Mouse (Mus musculus): ENCODE data around the gene Kptn.

Gene Kptn

GRCm38 (mm10) chr7:16172141-16172581, 52.5 kb downstream of the Kptn start:
- no peak for DNase-seq

GRCm38 (mm10) chr7:16172586-16173140, 53.0 kb downstream of the Kptn start:
- no peak for DNase-seq

GRCm38 (mm10) chr7:16173146-16173545, 53.5 kb downstream of the Kptn start:
- DNase-seq = no peak

DNA sequence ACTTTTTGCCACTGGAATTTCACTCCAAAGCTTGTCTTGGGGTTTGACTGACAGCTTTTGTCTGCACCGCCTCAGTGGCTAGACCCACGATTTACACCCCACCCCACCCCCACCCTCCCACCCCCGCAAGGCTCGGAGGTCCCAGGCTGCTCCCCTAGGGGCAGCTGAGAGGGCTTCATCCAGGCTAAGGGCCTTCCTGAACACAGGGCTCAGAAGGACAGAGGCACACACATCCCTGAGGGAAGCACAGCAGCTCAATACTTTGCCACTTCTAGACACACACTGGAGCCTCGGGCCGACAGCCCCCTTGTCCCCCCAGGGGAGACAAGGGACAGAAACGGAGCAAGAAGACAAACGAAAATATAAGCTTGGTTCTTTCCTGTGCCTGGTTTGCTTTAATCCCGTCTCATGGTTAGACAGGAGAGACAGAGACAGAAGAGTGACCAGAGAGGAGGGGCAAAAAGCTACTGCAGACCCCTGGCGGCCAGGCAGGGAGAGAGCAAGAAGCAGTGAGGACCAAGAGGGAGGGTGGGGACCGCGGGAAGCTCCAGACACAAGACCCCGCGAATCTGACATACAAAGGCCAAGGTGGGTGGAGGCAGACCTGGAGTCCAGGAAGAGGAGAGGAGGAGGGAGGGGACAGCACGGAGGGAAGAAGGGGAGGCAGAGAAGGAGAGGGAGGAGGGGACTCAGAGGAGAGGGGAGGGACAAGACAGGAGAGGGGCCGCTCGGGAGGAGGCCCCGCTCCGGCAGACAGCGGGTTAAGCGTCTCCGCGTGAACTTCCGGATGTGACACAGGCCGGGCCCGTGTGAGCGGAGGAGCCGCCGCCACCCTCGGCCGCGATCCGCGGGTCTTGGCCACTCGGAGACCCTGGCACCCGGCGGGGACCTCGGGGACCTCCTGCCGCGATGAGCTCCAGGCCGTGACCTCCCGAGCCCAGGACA, 55.2 kb downstream of the Kptn start, which contains the start of gene Meis3:
Gene Meis3 (plus strand): TSS at position 494 of the 945 bp plus-strand sequence.
- no peak for DNase-seq

- no peak for DNase-seq
Measured at GRCm38 (mm10) chr7:16175542-16175931, 55.8 kb downstream of the Kptn start.
